Mouse (Mus musculus) neural tube, embryonic 10.5 days (tissue): ENCODE results near the gene Mrgprb8.
"Not testable (repeated sequence)": the region's sequence is repeated elsewhere in the genome, so short reads cannot be mapped to it uniquely, and the experiment has no call there.

ENCODE experiments used
- DNase-seq: peaks from one replicate; pipeline ENCODE4 v3.0.0-alpha.2; 2017; ENCODE audit warnings: low spot score; ENCODE audit errors: extremely low spot score

Mrgprb8 gene

DNA sequence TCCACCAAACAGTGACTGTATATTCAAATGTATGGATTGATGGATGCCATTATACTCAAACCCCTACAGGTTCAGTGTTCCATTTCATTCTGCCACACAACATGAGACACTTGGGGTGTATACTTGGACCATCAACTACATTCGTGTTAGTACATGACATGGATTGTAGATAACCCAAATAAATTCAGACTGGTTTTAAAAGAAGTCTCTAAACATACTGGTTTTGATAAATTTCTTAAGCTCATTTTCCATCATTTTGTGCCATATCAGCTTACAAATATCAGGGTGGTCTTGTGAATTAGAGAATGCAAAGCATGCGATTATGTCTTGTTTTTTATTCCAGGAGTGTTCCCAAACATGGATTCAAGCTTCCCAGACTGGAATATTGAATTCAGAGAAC lies at the start of gene Mrgprb8:
Gene Mrgprb8 (plus strand): TSS at position 301 of the 400 bp plus-strand sequence.
- DNase-seq, result no peak

DNA sequence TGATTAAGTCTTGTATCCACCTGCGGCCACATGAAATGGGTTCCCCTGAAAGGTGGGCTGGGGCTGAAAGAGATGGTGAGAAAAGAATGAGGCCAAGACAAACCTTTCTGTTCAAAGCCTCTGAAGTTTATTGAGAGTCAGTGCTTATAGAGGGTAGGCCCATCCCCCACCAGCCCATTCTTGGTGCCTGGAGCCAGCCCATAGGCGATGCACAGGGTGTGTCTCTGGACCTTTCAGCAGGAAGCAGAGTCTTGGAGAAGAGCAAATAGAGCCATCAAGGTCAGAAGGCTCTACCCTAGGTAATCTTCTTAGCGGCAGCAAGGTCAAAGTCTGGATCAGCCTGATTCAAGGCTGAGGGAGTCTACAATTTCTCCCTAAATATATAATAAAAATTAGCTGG lies 47.6 kb downstream of the Mrgprb8 start:
- not testable (repeated sequence) for DNase-seq

DNA sequence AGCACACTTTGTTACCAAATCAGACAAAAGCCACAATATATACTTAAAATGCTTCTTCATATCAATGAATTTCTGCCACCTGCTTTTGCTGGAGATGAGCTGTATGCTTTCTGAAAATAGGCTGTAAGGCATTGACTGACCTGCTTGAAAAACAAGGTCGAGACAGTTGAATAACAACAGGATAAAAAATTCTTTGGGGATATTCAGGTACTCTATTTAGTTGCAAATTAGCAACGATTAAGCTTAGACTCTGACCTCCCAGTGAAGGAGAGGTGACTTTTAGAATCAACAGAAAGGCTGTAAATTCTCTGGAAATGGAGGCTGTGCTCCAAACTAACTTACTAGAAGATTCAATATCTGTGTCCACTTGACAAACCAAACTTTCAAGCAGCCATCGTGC lies 48.3 kb downstream of the Mrgprb8 start:
- DNase-seq, result no peak
